Mouse (Mus musculus) kidney, adult 11 months (tissue): Measurements from ENCODE around the gene Il22ra2.
"Not testable (repeated sequence)": the region's sequence is repeated elsewhere in the genome, so short reads cannot be mapped to it uniquely, and the experiment has no call there.

Experiments used
- DNase-seq: peaks from one replicate; pipeline ENCODE4 v3.0.0; 2022

The Il22ra2 gene

GRCm38 (mm10) chr10:19601502-19601901, 20.3 kb upstream of the Il22ra2 start:
- DNase-seq = not testable (repeated sequence)

DNA sequence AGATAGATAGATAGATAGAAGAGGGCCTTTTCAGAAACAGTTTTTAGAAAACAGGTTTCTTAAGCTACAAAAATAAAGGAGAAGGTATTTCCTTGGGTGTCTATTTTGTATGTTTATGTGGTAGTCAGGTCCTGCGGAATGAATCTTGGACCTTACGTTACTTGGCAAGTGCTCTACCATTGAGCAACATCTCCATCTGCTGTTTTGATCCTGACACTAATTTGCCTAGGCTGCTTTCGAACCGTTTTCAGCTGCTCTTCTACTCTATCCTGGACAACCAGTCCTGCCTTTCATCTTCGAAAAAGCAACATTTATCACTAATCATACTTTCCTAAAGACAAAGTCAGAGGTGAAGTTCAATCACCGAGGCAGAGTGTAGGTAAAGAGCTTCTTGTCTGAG, 18.6 kb upstream of the Il22ra2 start:
- no peak for DNase-seq

DNA sequence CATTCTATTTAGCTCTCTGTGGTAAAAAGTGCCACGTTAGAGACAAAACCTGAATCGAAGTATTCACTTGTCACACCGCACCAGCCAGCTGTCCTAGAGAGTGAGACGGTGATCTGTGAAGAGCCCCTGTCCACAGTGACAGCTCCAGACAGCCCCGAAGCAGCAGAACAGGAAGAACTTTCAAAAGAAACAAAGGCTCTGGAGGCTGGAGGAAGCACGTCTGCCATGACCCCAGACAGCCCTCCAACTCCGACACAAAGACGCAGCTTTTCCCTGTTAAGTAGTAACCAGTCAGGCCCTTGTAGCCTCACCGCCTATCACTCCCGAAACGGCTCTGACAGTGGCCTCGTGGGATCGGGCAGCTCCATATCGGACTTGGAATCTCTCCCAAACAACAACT, 12.7 kb upstream of the Il22ra2 start:
- DNase-seq = no peak

GRCm38 (mm10) chr10:19611616-19612015, 10.2 kb upstream of the Il22ra2 start:
- no peak for DNase-seq

- DNase-seq = no peak
Observed at GRCm38 (mm10) chr10:19613111-19613753, 8.6 kb upstream of the Il22ra2 start.

GRCm38 (mm10) chr10:19619736-19620135, 2.1 kb upstream of the Il22ra2 start:
- DNase-seq = no peak

- DNase-seq = no peak
Observed at GRCm38 (mm10) chr10:19624617-19625016, 2.8 kb downstream of the Il22ra2 start.

GRCm38 (mm10) chr10:19627342-19627741, 5.5 kb downstream of the Il22ra2 start:
- DNase-seq = no peak

DNA sequence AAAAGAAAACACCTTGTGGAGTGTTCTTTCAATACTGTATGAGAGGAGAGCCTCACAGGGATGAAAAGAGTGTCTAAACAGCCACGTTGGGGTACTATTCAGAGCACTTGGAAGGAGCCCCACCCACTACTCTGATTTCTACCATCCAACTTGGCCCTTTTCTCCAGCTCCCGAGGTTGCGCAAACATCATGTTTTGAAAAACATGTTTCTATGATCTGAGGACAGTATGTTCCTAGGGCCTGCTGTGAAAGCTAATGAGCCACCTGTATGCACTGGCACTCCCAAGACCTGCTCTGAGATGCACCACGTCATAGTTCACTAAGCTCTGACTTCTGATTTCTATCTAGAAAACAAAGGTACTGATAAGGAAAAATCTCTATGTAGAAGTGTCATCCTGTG, 6.0 kb downstream of the Il22ra2 start:
- DNase-seq = no peak

- DNase-seq = no peak
Observed at GRCm38 (mm10) chr10:19631616-19632195, 9.9 kb downstream of the Il22ra2 start.

DNA sequence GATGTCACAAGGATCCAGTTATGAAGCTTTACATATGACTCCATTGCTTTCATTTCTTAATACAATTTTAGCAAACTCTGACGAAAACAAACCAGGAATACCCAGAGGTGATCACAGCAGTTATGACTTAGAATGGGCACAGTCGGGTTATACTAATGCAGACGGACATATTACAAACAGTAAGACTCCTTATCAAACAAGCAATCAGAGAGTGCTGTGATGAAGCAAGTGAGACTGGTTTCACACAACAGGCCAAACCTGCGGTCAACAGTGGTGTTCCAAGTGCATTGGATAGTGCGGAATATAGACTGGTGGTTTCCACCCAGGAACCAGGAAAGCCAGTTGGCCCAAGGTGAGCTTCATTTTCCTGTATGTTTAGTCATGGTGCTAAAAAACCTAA, 17.1 kb downstream of the Il22ra2 start:
- DNase-seq = no peak

GRCm38 (mm10) chr10:19639630-19640029, 17.8 kb downstream of the Il22ra2 start:
- DNase-seq = no peak

DNA sequence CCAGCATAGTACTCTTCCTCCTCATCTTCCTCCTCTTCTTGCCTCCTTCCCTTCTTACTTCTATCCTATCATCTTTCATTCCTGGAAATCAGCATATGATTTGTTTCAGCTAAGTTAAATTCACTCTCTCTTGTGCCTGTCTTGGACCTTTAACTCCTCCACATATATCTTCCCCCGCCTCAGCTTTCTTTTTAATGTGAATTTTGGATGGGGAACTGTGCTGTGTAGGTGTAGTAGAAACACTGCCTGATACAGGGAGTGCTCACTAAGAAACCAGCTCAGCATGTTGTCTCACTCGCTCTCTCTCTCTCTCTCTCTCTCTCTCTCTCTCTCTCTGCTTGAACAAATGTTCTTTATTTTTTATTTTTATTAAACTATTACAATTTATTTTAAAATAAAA, 23.3 kb downstream of the Il22ra2 start:
- DNase-seq = no peak

DNA sequence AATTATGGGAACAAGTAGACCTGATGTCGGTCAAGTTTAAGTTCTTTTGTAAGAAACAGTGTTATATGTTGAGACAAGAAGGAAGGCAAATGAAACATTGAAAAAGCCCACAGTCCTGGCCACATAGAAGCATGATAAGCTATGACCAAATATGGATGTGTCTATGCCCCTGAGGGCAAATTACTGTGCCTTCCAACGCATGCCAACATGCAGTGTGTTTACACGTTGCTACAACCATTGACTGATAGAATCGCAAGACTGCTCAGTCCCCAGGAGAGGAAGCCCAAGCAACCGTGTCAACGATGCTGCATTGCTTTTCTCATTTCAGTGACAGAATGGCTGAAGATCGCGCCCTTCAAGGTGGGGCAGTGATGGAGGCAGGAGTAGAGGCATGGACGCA, 35.6 kb downstream of the Il22ra2 start:
- DNase-seq = no peak

DNA sequence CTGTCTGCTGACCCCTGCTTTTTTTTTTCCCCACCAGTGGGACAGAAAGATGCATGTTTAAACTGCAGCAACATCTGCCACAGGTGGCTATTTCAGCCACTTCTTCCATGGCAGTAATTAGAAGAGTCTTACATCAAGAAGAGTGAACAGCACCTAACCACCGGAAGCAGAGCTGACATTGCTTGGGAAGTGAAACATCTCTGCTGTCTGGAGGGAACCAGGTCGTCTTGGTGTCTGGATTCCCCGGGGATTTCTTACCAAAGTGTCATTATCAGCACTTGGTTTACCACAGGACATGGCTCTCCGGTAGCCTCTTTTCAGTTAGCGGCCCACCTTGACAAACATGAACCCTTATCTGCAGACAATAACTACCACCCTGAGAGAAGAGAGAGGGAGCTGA, 38.2 kb downstream of the Il22ra2 start:
- no peak for DNase-seq

- no peak for DNase-seq
Observed at GRCm38 (mm10) chr10:19668973-19669372, 47.2 kb downstream of the Il22ra2 start.

DNA sequence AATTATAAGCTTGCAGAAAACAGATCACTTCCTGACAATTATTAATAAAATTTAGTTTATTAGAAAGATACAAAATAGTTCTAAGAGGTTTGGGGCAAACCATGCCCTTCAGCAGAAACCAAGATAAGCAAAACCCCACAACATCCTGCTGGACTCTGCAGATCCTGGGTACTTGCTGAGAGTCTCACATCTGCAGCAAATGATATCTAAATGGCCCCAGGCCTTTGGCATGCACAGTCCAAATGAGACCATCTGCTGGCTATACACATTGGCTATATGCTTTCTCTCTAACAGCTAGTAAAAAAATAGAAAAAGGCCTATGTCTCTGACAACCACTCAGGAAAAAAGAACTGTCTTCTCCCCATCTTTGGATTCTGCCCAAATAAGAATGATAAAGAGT, 50.2 kb downstream of the Il22ra2 start:
- no peak for DNase-seq

DNA sequence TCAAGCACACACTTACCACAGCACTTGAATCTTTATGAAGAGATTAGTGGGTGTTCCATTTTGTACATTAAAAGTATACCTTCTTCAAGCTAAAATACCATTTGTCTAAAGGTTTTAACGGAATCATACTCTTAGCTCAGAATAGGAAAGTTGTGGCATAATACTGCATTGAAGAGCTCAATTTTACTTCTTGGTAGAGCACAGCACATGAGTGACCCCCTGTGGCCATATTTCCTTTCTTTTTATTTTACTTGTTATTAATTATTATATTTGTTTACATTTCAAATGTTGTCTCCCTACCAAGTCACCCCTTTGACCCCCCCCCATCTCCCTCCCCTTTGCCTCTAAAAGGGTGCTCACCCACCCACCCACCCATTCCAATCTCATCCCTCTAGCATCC, 51.3 kb downstream of the Il22ra2 start:
- DNase-seq = no peak
